In genomic region chr6:108468226-108468825, GRCm38 (mm10) we compare ENCODE assay signal across 19 mouse cellular contexts.
A peak's percentile ranks its signal among the peaks of the same experiment; 100 is the strongest.
DNase-seq lines count a peak whose midpoint lies in the region; TF ChIP-seq lines count a peak whose summit lies in the region.
"Had no signal": no experiment of that assay in that cellular context is flagged by ENCODE, and none has a peak within 500 bp of the region (broad histone marks: within the 10 kb centered on the region; RNA-seq: fewer than 3 reads in every experiment).

No protein-coding gene starts in this region.

- peak overlapping the region; percentile 90 for H3K27ac ChIP-seq in gastrocnemius, adult 2 months
- H3K27ac ChIP-seq: embryonic facial prominence, embryonic 15.5 days; hindbrain, embryonic 13.5 days; limb, embryonic 13.5 days; liver, embryonic 12.5 days; neural tube, embryonic 15.5 days; stomach, postnatal 0 days had no signal

- no peak for TF ChIP-seq CTCF in gastrocnemius, adult 2 months (IDR thresholded peaks at IDR 0.05)

- H3K4me3 ChIP-seq in gastrocnemius, adult 2 months, result peak overlapping the region; percentile 19
- H3K4me3 ChIP-seq: embryonic facial prominence, embryonic 15.5 days; hindbrain, embryonic 13.5 days; limb, embryonic 13.5 days; liver, embryonic 12.5 days; neural tube, embryonic 15.5 days had no signal

- intact Hi-C loops in gastrocnemius, adult 2 months (cut with DNase I), result loop anchor here (5.0 kb wide), 1 partner anchor 41 kb away; no protein-coding TSS in a partner anchor
- intact Hi-C loops in left cerebral cortex, postnatal 36 days (cut with DNase I), result no loop called here

- peak; percentile 83 for DNase-seq in gastrocnemius, adult 2 months
- no peak for DNase-seq in gastrocnemius, postnatal 10 days
- peak; percentile 13 to 36 for DNase-seq in spleen, adult 18-20 months
- no peak for DNase-seq in spleen, postnatal 4 days (ENCODE audit: low spot score in 2 of 2)
- DNase-seq in naive thymus-derived CD4-positive, alpha-beta T cell, adult 2 months (ENCODE audit: low read depth), result peak; percentile 16
- peak; percentile 49 for DNase-seq in thymus, postnatal 25 days
- no peak for DNase-seq in urinary bladder, postnatal 25 days (ENCODE audit: low spot score)
- DNase-seq in left cerebral cortex, postnatal 36 days (ENCODE audit: low spot score in 2 of 2), result no peak
- DNase-seq: cerebellum, adult 8-10 months; cerebellum, postnatal 36 days; kidney, adult 11 months; lung, adult 18-20 months; lung, postnatal 14 days had no signal

Comparison
In these comparisons a context has a peak if more than half of its experiments do, and no peak if none do; other contexts are left out.
1. DNase-seq: peak in gastrocnemius, adult 2 months (single experiment), spleen, adult 18-20 months (2 of 2), naive thymus-derived CD4-positive, alpha-beta T cell, adult 2 months (single experiment) and thymus, postnatal 25 days (single experiment); none in gastrocnemius, postnatal 10 days (single experiment), spleen, postnatal 4 days (0 of 2), urinary bladder, postnatal 25 days (single experiment) and left cerebral cortex, postnatal 36 days (0 of 2).